Mouse (Mus musculus): Measurements from ENCODE around the gene Cox15. TPM values are rescaled to one million over a fixed set of nuclear protein-coding genes. Genes with fewer than 3 reads are reported as not detected.

Cox15 gene
- polyA plus RNA-seq, 1 experiment from 2014 or later: 12.0 TPM

- H3K4me1 ChIP-seq: no peaks in the 10 kb centered on the region
- H3K27me3 ChIP-seq (replicated peaks): peaks cover 7% of the 10 kb centered on the region
- peaks cover 76% of the 10 kb centered on the region for H3K36me3 ChIP-seq
- no peak for ATAC-seq (ENCODE audit: extremely low read depth, insufficient number of reproducible peaks, low FRiP score, low TSS enrichment)
- WGBS: 88% methylated on average over 17 of the region's 17 CpGs
- H3K4me3 ChIP-seq: no peak overlapping the region
- no peak overlapping the region for H3K4me2 ChIP-seq
- peaks cover 3% of the 10 kb centered on the region; the same call in 1 of the 2 replicates for H3K9me3 ChIP-seq
- H3K27ac ChIP-seq (replicated peaks): no peak overlapping the region
- no peak overlapping the region for H3K9ac ChIP-seq
Measured at GRCm38 (mm10) chr19:43704787-43705497, 47.9 kb downstream of the Cox15 start.

DNA sequence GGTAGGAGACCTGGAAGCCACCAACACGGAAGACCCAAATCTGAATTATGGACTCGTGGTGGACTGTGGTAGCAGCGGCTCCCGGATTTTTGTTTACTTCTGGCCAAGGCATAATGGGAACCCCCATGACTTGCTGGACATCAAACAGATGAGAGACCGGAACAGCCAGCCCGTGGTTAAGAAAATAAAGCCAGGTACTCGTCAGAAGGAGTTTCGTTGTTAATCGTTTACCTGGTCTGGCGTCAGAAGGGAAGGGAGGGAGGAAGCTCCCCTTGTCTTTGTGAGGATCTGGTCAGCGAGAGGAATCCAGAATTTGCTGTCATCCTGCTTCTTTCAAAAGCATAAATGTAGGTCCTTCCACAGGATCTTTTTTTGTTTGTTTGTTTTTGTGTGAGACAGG lies 48.6 kb downstream of the Cox15 start:
- Histone ChIP-seq H3K4me3 (no peak overlapping the region), H3K4me1 (no peaks in the 10 kb centered on the region), H3K36me3 (peaks cover 80% of the 10 kb centered on the region), H3K27me3 (replicated peaks) (peaks cover 6% of the 10 kb centered on the region), H3K4me2 (no peak overlapping the region), H3K27ac (replicated peaks) (no peak overlapping the region), H3K9me3 (peaks cover 3% of the 10 kb centered on the region; the same call in 1 of the 2 replicates), H3K9ac (no peak overlapping the region)
- 89% methylated on average over 11 of the region's 11 CpGs for WGBS
- ATAC-seq (ENCODE audit: extremely low read depth, insufficient number of reproducible peaks, low FRiP score, low TSS enrichment): no peak

DNA sequence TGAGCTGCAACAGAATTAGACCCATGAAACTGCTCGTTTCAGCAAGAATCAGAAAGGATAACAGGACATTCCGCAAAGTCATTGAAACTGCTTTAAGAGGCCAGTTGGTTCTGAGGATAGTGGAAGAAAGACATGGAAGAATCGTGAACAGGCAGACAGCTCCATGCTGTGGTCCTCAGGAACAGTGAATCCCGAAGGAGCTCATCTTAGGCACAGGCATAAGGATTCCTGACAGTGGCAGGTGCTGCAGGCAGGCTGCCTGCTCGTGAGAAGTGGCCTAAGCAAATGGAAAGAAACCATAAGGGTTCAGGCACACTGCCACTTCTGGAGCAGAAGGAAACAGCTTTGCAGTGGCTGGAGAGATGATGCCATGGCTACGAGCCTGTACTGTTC lies 53.0 kb downstream of the Cox15 start:
- H3K36me3 ChIP-seq: peaks cover 45% of the 10 kb centered on the region
- H3K4me1 ChIP-seq: 0 out of 2 replicates have a peak, but pooled peaks cover 2% of the 10 kb centered on the region
- no peaks in the 10 kb centered on the region for H3K27me3 ChIP-seq (replicated peaks)
- H3K4me2 ChIP-seq: no peak overlapping the region
- peaks cover 3% of the 10 kb centered on the region; the same call in 1 of the 2 replicates for H3K9me3 ChIP-seq
- no peak overlapping the region for H3K27ac ChIP-seq (replicated peaks)
- 68% methylated on average over 6 of the region's 6 CpGs for WGBS
- no peak overlapping the region for H3K9ac ChIP-seq
- ATAC-seq (ENCODE audit: extremely low read depth, insufficient number of reproducible peaks, low FRiP score, low TSS enrichment): no peak
- H3K4me3 ChIP-seq: no peak overlapping the region

DNA sequence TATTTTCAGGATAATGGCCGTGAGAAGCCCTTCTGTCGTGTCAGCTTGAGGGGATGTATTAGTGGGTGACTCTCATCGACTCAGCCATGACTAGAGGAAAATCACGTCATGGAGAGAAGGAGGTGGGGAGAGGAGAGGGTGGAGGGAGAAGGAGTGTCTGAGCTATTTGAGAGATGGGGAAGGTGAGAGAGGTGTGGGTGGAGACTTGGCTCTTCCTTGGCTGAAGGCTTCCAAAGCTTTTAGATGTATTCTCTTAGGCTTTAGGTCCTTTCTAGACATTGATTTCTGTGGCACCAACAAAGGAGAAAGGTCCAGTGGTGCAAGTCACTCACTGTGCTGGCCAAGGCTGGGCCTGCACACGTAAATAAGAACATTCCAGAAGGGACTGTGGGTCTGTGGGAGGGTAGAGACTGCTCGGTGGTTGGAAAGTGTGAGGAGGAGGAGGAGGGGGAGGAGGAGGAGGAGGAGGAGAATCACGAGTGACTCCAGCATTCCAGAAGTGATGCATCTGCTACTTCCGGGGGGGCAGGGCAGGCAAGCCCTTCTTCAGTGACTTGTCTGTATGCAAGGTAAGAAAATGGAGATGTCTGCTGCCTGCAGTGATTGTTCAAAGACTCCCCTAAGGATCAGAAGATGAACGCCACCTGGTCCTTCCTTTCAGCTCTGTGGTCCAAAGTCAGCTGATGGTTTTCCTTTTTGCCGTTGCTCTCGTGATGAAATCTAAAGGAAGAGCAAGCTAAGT lies 53.6 kb downstream of the Cox15 start:
- WGBS: 63% methylated on average over 11 of the region's 11 CpGs
- no peak overlapping the region for H3K9ac ChIP-seq
- H3K27ac ChIP-seq (replicated peaks): no peak overlapping the region
- no peaks in the 10 kb centered on the region for H3K27me3 ChIP-seq (replicated peaks)
- H3K4me3 ChIP-seq: no peak overlapping the region
- H3K4me1 ChIP-seq: 0 out of 2 replicates have a peak, but pooled peaks cover 2% of the 10 kb centered on the region
- peaks cover 39% of the 10 kb centered on the region for H3K36me3 ChIP-seq
- peaks cover 3% of the 10 kb centered on the region; the same call in 1 of the 2 replicates for H3K9me3 ChIP-seq
- no peak overlapping the region for H3K4me2 ChIP-seq
- no peak for ATAC-seq (ENCODE audit: extremely low read depth, insufficient number of reproducible peaks, low FRiP score, low TSS enrichment)

DNA sequence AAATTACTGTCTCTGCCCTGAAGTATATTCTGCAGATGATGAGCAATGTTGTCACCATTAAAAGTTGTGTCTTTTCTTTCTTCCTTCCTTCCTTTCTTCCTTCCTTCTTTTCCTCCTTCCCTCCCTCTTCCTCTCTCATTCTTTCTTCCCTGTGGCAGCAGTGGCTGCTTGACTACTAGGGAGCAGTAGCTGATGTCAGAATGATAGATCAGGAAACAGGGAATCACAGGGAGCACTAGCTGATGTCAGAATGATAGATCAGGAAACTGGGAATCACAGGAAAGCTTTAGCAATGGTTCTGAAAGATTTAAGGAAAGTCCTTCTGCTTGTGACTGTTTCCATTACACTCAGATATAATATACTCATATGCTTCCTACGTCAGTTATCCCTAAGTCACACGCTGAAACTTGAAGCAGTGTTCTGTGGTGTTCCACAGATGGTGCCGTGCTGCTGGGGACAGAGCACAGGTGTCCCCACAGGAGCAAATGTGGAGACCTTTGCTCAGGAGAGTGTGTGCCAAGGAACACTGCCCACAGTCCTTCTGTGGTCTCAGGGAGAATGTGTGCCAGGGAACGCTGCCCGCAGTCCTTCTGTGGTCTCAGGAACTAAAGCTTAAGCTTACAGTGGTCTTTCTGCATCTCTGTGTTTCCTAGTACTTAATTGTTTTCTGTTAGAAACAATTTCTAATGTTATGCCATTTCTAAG lies 55.0 kb downstream of the Cox15 start:
- H3K9ac ChIP-seq: no peak overlapping the region
- H3K4me3 ChIP-seq: no peak overlapping the region
- H3K9me3 ChIP-seq: peaks cover 3% of the 10 kb centered on the region; the same call in 1 of the 2 replicates
- no peaks in the 10 kb centered on the region for H3K27me3 ChIP-seq (replicated peaks)
- 0 out of 2 replicates have a peak, but pooled peaks cover 2% of the 10 kb centered on the region for H3K4me1 ChIP-seq
- H3K36me3 ChIP-seq: peaks cover 32% of the 10 kb centered on the region
- no peak for ATAC-seq (ENCODE audit: extremely low read depth, insufficient number of reproducible peaks, low FRiP score, low TSS enrichment)
- 88% methylated on average over 5 of the region's 5 CpGs for WGBS
- H3K4me2 ChIP-seq: no peak overlapping the region
- no peak overlapping the region for H3K27ac ChIP-seq (replicated peaks)

DNA sequence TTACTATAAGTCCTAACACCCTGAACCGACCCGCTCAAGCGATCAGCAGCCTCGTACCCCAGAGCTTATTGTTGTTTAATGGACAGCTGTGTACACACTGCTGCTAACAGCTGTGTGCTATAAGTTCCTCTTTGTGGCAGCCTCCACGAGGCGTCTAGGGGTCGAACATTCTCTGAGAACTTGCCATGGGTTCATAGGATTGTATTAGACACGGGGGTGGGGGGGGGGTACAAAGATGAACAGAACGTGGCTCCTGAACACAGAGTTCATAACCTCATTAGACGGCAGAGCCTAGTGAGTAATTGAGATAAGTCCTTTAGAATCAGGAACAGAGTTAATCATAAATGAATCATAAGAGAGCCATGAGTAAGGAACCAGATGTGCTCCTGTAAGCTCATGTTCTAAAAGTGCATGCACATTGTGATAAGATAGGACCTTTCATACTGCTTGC lies 57.3 kb downstream of the Cox15 start:
- peaks cover 32% of the 10 kb centered on the region for H3K36me3 ChIP-seq
- 74% methylated on average over 10 of the region's 10 CpGs for WGBS
- no peak overlapping the region for H3K9ac ChIP-seq
- H3K4me2 ChIP-seq: no peak overlapping the region
- H3K27me3 ChIP-seq (replicated peaks): no peaks in the 10 kb centered on the region
- no peak overlapping the region for H3K4me3 ChIP-seq
- peaks cover 3% of the 10 kb centered on the region; the same call in 1 of the 2 replicates for H3K4me1 ChIP-seq
- ATAC-seq (ENCODE audit: extremely low read depth, insufficient number of reproducible peaks, low FRiP score, low TSS enrichment): no peak
- no peaks in the 10 kb centered on the region for H3K9me3 ChIP-seq
- no peak overlapping the region for H3K27ac ChIP-seq (replicated peaks)

GRCm38 (mm10) chr19:43692815-43693214 lies 60.0 kb downstream of the Cox15 start:
- Histone ChIP-seq H3K4me2 (no peak overlapping the region), H3K27ac (replicated peaks) (no peak overlapping the region), H3K4me3 (no peak overlapping the region), H3K9me3 (no peaks in the 10 kb centered on the region), H3K36me3 (peaks cover 15% of the 10 kb centered on the region), H3K27me3 (replicated peaks) (0 out of 2 replicates have a peak, but pooled peaks cover 4% of the 10 kb centered on the region), H3K4me1 (peaks cover 13% of the 10 kb centered on the region), H3K9ac (no peak overlapping the region)
- 88% methylated on average over 14 of the region's 14 CpGs for WGBS
- no peak for ATAC-seq (ENCODE audit: extremely low read depth, insufficient number of reproducible peaks, low FRiP score, low TSS enrichment)

DNA sequence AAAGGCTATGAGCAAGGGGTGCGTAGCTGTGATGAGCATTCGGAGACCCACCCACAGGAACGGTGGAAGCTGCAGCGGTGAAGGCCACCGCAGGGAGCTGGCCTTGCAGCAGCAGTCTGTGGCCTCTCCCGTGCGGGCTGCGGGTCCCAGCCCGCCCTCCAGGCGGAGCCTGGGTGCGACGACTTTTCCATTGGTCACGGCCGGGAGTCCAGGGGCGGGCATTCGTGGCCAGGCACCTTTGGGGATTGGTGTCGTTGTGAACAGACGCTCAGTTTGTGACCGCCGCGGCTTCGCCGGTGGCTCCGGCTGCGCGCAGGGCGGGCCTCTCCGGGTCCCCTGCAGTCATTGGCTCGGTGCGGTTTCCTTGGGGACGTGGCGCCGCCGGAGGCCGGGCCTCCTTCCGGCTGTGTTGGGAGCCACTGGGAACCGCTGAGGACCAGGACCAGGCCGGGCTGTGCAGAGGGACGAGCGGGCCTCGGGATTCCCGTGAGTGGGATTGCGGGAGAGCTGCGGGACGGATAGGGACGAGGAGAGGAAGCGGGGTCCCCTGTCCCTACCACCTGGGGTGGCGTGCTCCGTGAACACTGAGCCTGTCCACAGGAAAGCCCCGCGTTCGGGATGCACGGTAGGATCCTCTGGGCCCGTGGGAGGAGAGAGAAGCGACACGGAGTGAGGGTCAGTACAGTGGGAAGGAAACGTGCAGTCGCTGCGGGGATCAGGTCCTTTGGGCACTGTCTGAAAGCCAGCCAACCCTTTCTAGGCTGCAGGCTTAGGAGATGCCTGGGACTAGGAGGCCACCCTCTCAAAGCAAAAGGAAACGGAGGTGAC lies 63.2 kb downstream of the Cox15 start, which contains the start of gene Entpd7:
Gene Entpd7, plus strand, starts transcription at position 254 of the 828 bp plus-strand sequence.
- Histone ChIP-seq H3K36me3 (peaks cover 15% of the 10 kb centered on the region), H3K4me3 (peak within 1 kb of the TSS; percentile 66), H3K9me3 (no peaks in the 10 kb centered on the region), H3K27ac (replicated peaks) (0 out of 2 replicates have a peak within 1 kb of the TSS, but pooled peaks have one; percentile 5), H3K4me1 (peaks cover 10% of the 10 kb centered on the region), H3K27me3 (replicated peaks) (peaks cover 4% of the 10 kb centered on the region), H3K9ac (peak within 1 kb of the TSS; percentile 84), H3K4me2 (peak within 1 kb of the TSS; percentile 76)
- WGBS: under 1% methylated on average over 60 of the region's 60 CpGs
- peak; percentile 99 for ATAC-seq (ENCODE audit: extremely low read depth, insufficient number of reproducible peaks, low FRiP score, low TSS enrichment)

All from heart, embryonic 13.5 days (tissue).